Mouse (Mus musculus) embryo, embryonic 11 days (tissue): ENCODE measurements around the gene Bmp4.

Source experiments
- DNase-seq: peaks from one replicate; pipeline ENCODE4 v3.0.0-alpha.2; 2015

Bmp4 gene

GRCm38 (mm10) chr14:46385701-46386477, 4.6 kb downstream of the Bmp4 start:
- peak; percentile 70 for DNase-seq

- DNase-seq: peak; percentile 71
These were observed 5.3 kb downstream of the Bmp4 start for GRCm38 (mm10) chr14:46384946-46385691.

- DNase-seq: no peak
These were observed 9.0 kb downstream of the Bmp4 start for GRCm38 (mm10) chr14:46381457-46381856.

- peak; percentile 62 for DNase-seq
These were observed 10.2 kb downstream of the Bmp4 start for GRCm38 (mm10) chr14:46380286-46380721.

- no peak for DNase-seq
These were observed 11.2 kb downstream of the Bmp4 start, which contains the start of gene Gm15217 for GRCm38 (mm10) chr14:46379285-46379684. Gene Gm15217 (plus strand): TSS chr14:46379414.

- no peak for DNase-seq
These were observed 14.7 kb downstream of the Bmp4 start for GRCm38 (mm10) chr14:46375796-46376195.

- DNase-seq: no peak
These were observed 18.0 kb downstream of the Bmp4 start for GRCm38 (mm10) chr14:46372452-46372851.

GRCm38 (mm10) chr14:46363209-46363608, 27.3 kb downstream of the Bmp4 start:
- DNase-seq: no peak

GRCm38 (mm10) chr14:46357696-46358095, 32.8 kb downstream of the Bmp4 start:
- DNase-seq: no peak

GRCm38 (mm10) chr14:46357286-46357685, 33.2 kb downstream of the Bmp4 start:
- DNase-seq: no peak

GRCm38 (mm10) chr14:46344750-46345149, 45.7 kb downstream of the Bmp4 start:
- no peak for DNase-seq

GRCm38 (mm10) chr14:46338801-46339200, 51.7 kb downstream of the Bmp4 start:
- DNase-seq: no peak
